Mouse (Mus musculus): ENCODE results near the gene Galk2.

Gene Galk2

GRCm38 (mm10) chr2:125973207-125973606 is 114.3 kb downstream of the Galk2 start:
- no peak for DNase-seq

GRCm38 (mm10) chr2:125975206-125975605 is 116.3 kb downstream of the Galk2 start:
- no peak for DNase-seq

- DNase-seq, result no peak
Observed at GRCm38 (mm10) chr2:125975808-125976345, 117.0 kb downstream of the Galk2 start.

GRCm38 (mm10) chr2:126002291-126002690 is 143.4 kb downstream of the Galk2 start:
- no peak for DNase-seq

- peak; percentile 7 for DNase-seq
Observed at GRCm38 (mm10) chr2:126006088-126006487, 147.2 kb downstream of the Galk2 start.

GRCm38 (mm10) chr2:126006742-126007141 is 147.8 kb downstream of the Galk2 start:
- DNase-seq, result no peak

GRCm38 (mm10) chr2:126014989-126015710 is 156.2 kb downstream of the Galk2 start:
- no peak for DNase-seq

GRCm38 (mm10) chr2:126015763-126016473 is 157.0 kb downstream of the Galk2 start:
- DNase-seq, result no peak

- DNase-seq, result no peak
Observed at GRCm38 (mm10) chr2:126031186-126031900, 172.4 kb downstream of the Galk2 start.

GRCm38 (mm10) chr2:126033114-126033972 is 174.4 kb downstream of the Galk2 start:
- DNase-seq, result no peak
